Mouse (Mus musculus): ENCODE data around the gene Nucks1.

- TF ChIP-seq POLR2A (IDR thresholded peaks at IDR 0.05; ENCODE audit: insufficient read length, low read depth) (no peak), TCF12 (IDR thresholded peaks at IDR 0.05; ENCODE audit: insufficient read depth, poor library complexity, severe bottlenecking) (no peak)
Measured at GRCm38 (mm10) chr1:131967336-131967735, 57.0 kb downstream of the Nucks1 start.

All from myocyte (in vitro differentiated cells).